Mouse (Mus musculus) liver, embryonic 14.5 days (tissue): ENCODE data around the gene Calhm5. TPM values are rescaled to one million over a fixed set of nuclear protein-coding genes. Genes with fewer than 3 reads are reported as not detected.

ENCODE experiments used
- ATAC-seq: fragments of 200-750 bp; cut with Nextera tagmentation; 2 replicates; pipeline ENCODE4 v1.8.0; 2017; ENCODE audit warnings: moderate number of reproducible peaks, mild to moderate bottlenecking, moderate library complexity; ENCODE audit not compliant: insufficient read depth
- DNase-seq, 3 experiments: peaks; one replicate each; pipeline ENCODE4 v3.0.0-alpha.2; 2012 to 2013; ENCODE audit warnings: low read depth in 3 of 3, low spot score in 3 of 3
- H3K27ac ChIP-seq: fragments of 300-500 bp; sonication (generic); 2 replicates; pipeline ENCODE4 v1.5.1; 2014; ENCODE audit warnings: moderate library complexity, mild to moderate bottlenecking, control low read depth, inconsistent platforms
- H3K27me3 ChIP-seq: fragments of 300-500 bp; sonication (generic); 2 replicates; pipeline ENCODE4 v1.6.1; 2014; ENCODE audit warnings: mild to moderate bottlenecking, low read length, moderate library complexity; ENCODE audit not compliant: control insufficient read depth, insufficient read depth
- H3K36me3 ChIP-seq: fragments of 300-500 bp; sonication (generic); replicated peaks from 2 replicates; pipeline ENCODE4 v1.6.1; 2014; ENCODE audit warnings: low read depth; ENCODE audit not compliant: control insufficient read depth, insufficient read depth
- H3K4me1 ChIP-seq, 2 experiments: fragments of 200-500 bp in 1 of 2; fragments of 300-500 bp in 1 of 2; sonication (generic) in 1 of 2; replicated peaks; 2 replicates each; pipeline ENCODE4 v1.6.1; 2012 to 2014; ENCODE audit warnings: antibody characterized with exemption in 1 of 2, inconsistent platforms in 1 of 2, low read length in 1 of 2; ENCODE audit not compliant: control insufficient read depth in 2 of 2, insufficient read depth in 2 of 2
- H3K4me2 ChIP-seq: fragments of 300-500 bp; sonication (generic); 2 replicates; pipeline ENCODE4 v1.6.1; 2014; ENCODE audit warnings: low read depth, mild to moderate bottlenecking, control low read depth, moderate library complexity
- H3K4me3 ChIP-seq, 2 experiments: fragments of 200-500 bp in 1 of 2; fragments of 300-500 bp in 1 of 2; sonication (generic) in 1 of 2; 2 replicates each; pipeline ENCODE4 v1.5.1; 2012 to 2014; ENCODE audit warnings: low read depth in 2 of 2, low read length in 2 of 2, mild to moderate bottlenecking in 2 of 2, control low read depth in 1 of 2, inconsistent platforms in 1 of 2, moderate library complexity in 1 of 2; ENCODE audit not compliant: insufficient read depth in 1 of 2
- H3K9ac ChIP-seq: fragments of 300-500 bp; sonication (generic); replicated peaks from 2 replicates; pipeline ENCODE4 v1.6.1; 2014; ENCODE audit warnings: mild to moderate bottlenecking, control low read depth, moderate library complexity
- H3K9me3 ChIP-seq: fragments of 300-500 bp; sonication (generic); 2 replicates; pipeline ENCODE4 v1.6.1; 2016; ENCODE audit warnings: low read length, mixed read lengths; ENCODE audit not compliant: control insufficient read depth
- CTCF ChIP-seq: IDR thresholded peaks from 2 replicates; pipeline ENCODE4 v1.5.1; 2016; ENCODE audit warnings: antibody characterized with exemption, low read depth, control low read depth
- EP300 ChIP-seq: IDR thresholded peaks from 2 replicates; pipeline ENCODE4 v1.6.1; 2016; ENCODE audit warnings: antibody characterized with exemption, low read depth
- WGBS: fragments of 180-500 bp; shearing (Covaris S2); extraction: QIAGEN DNeasy Blood & Tissue Kit; methylation state at CpG from one replicate; pipeline ENCODE4 v1.1.7; 2014; ENCODE audit not compliant: insufficient replicate concordance; 5-methylcytosine and 5-hydroxymethylcytosine counted together
- polyA plus RNA-seq, 2 experiments: library from polyadenylated mRNA; depleted of rRNA in 1 of 2; stranded (reverse) in 1 of 2; unstranded in 1 of 2; fragments of >200 nt; fragmentation: Nextera tagmentation in 1 of 2; extraction: Ambion mirVana in 1 of 2; gene quantifications; 2 replicates each; pipeline versions ENCODE4 v1.2.1 to v1.2.3; 2012 to 2014

Gene Calhm5
- polyA plus RNA-seq, 2 experiments: 0.01 to 0.02 TPM

DNA sequence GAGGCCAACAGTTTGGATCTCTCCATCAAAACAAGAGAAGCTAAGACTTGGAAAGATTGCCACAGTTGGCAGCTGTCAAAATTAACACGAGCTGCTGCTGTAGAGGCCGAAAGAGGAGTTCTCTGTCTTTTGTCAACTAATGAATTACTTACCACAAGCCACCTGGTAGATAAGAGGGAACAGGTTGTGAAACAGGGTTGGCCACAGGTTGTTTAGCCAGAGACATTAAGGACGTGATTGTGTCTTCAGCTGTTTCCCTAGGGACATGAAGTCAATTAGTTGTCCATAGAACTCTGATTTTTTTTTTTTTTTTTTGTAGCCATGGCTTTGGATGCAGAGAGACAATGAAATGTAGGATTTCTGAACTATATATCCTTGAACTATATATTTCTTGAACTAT is 20.8 kb upstream of the Calhm5 start:
- H3K9ac ChIP-seq: no peak overlapping the region
- H3K4me2 ChIP-seq: no peak overlapping the region
- H3K27ac ChIP-seq: no peak overlapping the region
- no peak overlapping the region for H3K4me3 ChIP-seq
- H3K4me1 ChIP-seq: no peaks in the 10 kb centered on the region
- H3K36me3 ChIP-seq: no peaks in the 10 kb centered on the region
- no peaks in the 10 kb centered on the region for H3K27me3 ChIP-seq
- TF ChIP-seq EP300 (no peak), CTCF (no peak)
- no peak for DNase-seq
- no peaks in the 10 kb centered on the region for H3K9me3 ChIP-seq
- 41% methylated on average over 3 of the region's 3 CpGs for WGBS
- ATAC-seq: no peak

DNA sequence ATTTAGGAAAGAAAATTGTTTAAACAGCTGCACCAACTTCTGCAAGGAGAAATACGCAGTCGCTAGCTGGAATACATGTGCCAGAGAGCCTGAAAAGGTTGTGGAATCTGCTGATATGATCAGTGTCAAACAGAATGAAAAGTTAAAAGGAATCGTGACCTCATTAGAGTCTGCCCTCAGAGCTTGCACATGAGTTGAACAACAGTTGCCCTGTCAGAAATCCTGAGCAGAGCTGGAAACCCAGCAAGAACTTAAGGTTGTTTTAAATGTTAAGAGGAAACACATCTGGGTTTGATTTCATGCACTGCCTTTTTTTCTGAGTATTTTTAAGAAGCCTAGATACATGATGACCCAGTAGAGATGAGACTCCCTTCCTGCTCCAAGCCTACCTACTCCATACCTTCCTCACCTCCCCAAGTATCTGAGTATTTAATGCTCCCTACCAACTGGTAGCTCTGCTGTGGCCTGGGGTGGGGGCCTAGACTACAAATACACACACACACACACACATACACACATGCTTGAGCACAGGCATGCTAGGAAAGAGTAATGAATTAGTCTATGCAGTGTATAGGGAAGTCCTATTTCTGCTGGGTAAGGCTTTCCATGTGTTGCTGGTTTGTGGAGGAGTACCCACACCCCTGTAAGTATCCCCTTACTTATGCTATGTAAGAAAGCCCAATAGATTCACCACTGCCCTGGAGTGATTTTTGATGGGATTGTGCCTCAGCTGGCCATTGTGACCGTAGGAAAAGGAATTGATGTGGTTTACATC is 15.8 kb upstream of the Calhm5 start:
- no peaks in the 10 kb centered on the region for H3K4me1 ChIP-seq
- ATAC-seq: no peak
- no peak for DNase-seq
- H3K36me3 ChIP-seq: no peaks in the 10 kb centered on the region
- WGBS: 67% methylated on average over 4 of the region's 4 CpGs
- no peak overlapping the region for H3K9ac ChIP-seq
- no peak for TF ChIP-seq EP300
- TF ChIP-seq CTCF: no peak
- no peak overlapping the region for H3K4me2 ChIP-seq
- H3K27ac ChIP-seq: no peak overlapping the region
- H3K27me3 ChIP-seq: no peaks in the 10 kb centered on the region
- no peak overlapping the region for H3K4me3 ChIP-seq
- H3K9me3 ChIP-seq: no peaks in the 10 kb centered on the region

DNA sequence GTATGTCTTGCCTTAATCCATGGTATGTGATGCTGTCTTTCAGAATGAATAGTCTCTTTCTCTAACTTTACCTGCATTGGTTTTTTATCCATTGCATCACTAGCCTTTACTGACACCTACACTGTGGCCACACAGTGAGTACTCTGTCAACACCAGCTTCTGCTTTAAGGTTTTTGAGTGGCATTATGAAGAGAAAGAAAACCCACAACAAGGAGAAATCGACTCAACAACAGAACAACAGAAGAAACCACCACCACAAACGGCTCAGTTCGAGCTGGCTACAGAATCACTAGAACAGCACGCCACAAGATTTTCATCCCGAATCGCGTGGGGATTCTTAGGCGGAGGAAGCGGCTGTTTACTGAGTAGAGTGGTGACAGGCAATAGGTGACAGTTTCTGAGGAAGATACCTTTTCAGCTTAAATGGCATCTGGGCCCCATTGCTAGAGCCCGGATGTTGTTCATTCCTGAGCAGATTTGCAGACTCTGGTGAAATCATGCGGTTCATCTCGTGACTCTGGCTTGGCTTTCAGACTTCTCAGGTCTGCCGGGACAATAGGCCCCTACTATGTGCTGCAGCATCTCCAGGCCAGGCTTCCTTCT is 14.6 kb upstream of the Calhm5 start:
- no peak for DNase-seq
- Histone ChIP-seq H3K4me3 (no peak overlapping the region), H3K9me3 (no peaks in the 10 kb centered on the region), H3K36me3 (no peaks in the 10 kb centered on the region), H3K9ac (no peak overlapping the region), H3K4me1 (no peaks in the 10 kb centered on the region), H3K27ac (no peak overlapping the region), H3K4me2 (no peak overlapping the region), H3K27me3 (no peaks in the 10 kb centered on the region)
- no peak for TF ChIP-seq EP300
- no peak for TF ChIP-seq CTCF
- WGBS: 62% methylated on average over 13 of the region's 13 CpGs
- ATAC-seq: no peak

DNA sequence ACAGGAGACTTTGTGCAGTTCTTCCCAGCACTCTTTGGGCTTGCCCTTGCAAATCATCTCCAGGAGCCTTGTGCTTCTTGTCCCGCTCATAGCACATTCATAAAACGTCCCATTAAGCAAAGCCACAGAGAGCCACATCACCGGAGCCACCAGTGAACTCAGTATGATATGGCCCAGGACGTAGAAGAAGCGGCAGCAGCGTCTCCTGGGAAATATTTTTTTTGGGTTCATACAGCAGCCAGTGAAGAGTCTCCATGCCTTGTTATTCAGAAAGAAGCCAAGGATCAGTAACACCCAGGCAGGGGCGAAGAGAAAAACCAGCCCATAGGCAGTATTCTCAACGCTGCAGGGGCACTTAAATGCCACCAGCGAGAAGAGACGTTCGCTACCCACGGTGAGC is 355 bp downstream of the Calhm5 start:
- no peaks in the 10 kb centered on the region for H3K9me3 ChIP-seq
- DNase-seq (no peak), ATAC-seq (no peak)
- H3K27me3 ChIP-seq: no peaks in the 10 kb centered on the region
- H3K4me3 ChIP-seq: 0 out of 4 replicates have a peak overlapping the region, but pooled peaks of 1 of the 2 experiments have one; percentile 24
- no peak for TF ChIP-seq CTCF
- no peak for TF ChIP-seq EP300
- no peak overlapping the region for H3K27ac ChIP-seq
- WGBS: 50% methylated on average over 12 of the region's 12 CpGs
- no peak overlapping the region for H3K4me2 ChIP-seq
- no peak overlapping the region for H3K9ac ChIP-seq
- H3K36me3 ChIP-seq: no peaks in the 10 kb centered on the region
- H3K4me1 ChIP-seq: peaks cover 0 to 3% of the 10 kb centered on the region in 2 experiments; a peak in 1 of 4 replicates

DNA sequence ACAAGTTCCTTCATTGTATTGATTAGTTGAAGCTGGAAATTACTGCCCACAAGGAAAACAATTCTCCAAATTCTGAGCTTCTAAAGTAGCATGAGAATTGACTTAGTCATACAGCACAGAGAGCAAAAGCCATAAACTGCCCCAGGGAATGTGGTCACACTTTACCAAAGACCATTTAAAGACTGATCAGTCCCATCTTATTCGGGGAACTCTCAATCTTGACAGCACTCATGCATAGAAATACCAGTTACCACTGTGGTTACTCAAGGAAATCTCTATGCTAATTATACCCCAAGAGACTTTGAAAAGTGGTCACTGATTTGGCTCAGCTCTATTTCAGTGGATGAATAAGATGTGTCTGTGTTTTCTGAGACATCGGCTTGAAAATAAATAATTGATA is 1.2 kb downstream of the Calhm5 start:
- Histone ChIP-seq H3K4me2 (no peak overlapping the region), H3K4me3 (no peak overlapping the region), H3K27ac (no peak overlapping the region), H3K9ac (no peak overlapping the region), H3K27me3 (no peaks in the 10 kb centered on the region), H3K9me3 (no peaks in the 10 kb centered on the region), H3K4me1 (peaks cover 0 to 3% of the 10 kb centered on the region in 2 experiments; a peak in 1 of 4 replicates), H3K36me3 (no peaks in the 10 kb centered on the region)
- no peak for ATAC-seq
- DNase-seq: no peak
- 54% methylated on average over 2 of the region's 2 CpGs for WGBS
- TF ChIP-seq CTCF (no peak), EP300 (no peak)
